Mouse (Mus musculus) left cerebral cortex, postnatal 25 days (tissue): ENCODE data around the gene Gmps. TPM values are rescaled to one million over a fixed set of nuclear protein-coding genes. Genes with fewer than 3 reads are reported as not detected.
A peak's percentile ranks its signal among the peaks of the same experiment; 100 is the strongest.

Source experiments
- DNase-seq, 2 experiments: peaks; one replicate each; pipeline ENCODE4 v3.0.0; 2022; ENCODE audit warnings: low spot score in 2 of 2, mixed read lengths in 1 of 2
- intact Hi-C: fragments of 180-260 bp; cut with DNase I; formaldehyde crosslinking; loops from one replicate; pipeline ENCODE4 v1.15.1; 2025
- total RNA-seq, 2 experiments: library from RNA; stranded (reverse); gene quantifications; 2 replicates each; pipeline ENCODE4 v1.2.3; 2021

Gmps gene
- 10 to 100 TPM; 44.1 to 44.9 TPM for total RNA-seq

DNA sequence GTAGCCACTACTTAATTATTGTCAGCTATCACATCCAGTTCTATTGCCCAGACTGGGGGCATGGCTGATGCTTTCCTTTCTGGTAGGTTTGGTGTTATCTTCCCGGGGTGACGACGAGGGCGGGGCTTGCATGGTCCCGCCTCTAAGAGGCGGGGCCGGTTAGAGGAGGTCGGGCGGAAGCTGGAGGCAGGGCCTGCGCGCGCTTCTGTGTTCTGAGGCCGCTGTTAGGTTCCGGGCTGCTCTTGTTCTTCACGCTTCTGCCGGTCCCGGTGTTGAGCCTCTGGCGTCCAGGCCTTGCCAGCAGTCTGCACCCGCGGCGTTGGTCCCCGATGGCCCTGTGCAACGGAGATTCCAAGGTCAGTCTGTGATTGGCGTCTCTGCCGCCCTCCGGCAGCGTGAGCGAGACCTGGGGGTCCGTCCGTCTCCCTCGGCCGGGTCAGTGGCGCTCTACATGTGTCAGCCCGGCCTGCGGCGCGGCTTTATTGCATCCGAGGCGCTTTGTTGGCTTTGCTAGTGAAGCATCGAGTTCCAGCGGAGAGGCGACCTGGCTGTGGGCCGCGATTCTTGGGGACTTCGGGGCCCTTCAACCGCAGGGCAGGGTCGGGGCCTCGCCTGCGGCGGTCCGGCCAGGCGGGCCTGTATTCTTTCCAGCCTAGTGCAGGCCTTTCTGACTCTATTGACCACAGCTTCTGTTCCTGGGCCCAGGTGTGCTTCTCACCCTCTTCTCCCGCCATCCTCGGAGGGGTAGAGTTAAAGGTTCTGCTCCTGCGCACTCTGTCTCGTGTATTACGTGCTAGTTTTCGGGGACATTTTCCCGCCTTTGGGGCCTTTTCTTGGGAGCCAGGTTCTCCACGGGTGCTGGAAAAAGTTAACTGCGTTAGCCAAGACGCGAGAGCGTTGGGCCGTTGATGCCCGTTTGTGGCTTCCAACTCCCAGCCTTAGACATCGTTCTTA lies at the start of gene Gmps:
Gene Gmps, plus strand, starts transcription at position 152 of the 954 bp plus-strand sequence.
- peak; percentile 89 to 94 for DNase-seq
- intact Hi-C loops = loop anchor here (1.0 kb wide), 1 partner anchor 12 kb away; the partner anchor contains the start of gene Slc33a1

DNA sequence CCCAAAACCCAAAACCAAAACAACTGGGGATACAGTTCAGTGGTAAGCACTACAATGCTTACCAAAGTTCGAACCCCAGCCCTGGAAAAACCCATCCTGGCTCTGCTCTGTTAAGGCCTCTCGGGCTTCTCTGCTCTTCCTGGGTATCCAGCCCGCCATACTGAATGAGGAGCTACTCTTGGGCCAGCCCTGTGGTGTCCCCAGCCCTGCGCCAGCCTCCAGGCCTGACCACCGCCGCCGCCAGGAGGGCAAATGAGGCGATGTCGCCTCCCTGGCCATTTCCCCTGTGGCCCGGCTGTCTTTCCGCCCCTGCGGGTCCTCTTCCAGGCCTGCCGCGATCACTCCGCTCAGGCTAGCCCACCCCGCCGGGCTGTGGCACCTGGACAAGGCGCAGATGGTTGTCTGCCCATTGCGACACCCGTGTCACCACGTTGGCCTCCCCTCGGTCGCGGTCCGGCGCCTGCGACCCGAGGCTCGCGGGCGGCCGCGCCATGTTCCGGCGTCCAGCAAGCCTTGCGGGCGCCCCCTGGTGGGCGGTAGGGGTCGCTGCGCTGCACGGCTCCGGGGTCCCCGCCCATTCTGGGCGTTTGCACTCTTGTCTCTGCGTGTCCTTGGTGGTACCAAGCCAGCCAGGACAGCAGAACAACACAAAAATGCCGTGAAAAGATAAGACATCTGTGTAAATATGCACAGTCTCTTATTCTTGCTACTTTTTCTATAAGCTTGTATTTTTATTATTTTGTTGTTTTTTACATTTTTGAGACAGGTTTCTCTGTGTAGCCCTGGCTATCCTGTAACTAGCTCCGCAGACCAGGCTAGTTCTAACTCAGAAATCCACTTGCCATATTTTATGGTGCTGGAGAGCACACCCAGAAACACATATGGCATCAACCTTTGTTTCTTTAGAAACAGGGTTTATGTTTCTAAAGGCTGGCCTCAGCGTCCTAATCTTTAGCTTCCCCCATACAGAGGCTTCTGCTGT lies 46.7 kb upstream of the Gmps start, which contains the start of gene E130311K13Rik:
Gene E130311K13Rik, minus strand, starts transcription at position 595 of the 982 bp plus-strand sequence.
- DNase-seq = peak; percentile 89 to 92
- intact Hi-C loops = loop anchor here (2.0 kb wide), 2 partner anchors 30 to 374 kb away; partner anchors contain the start of gene Plch1

DNA sequence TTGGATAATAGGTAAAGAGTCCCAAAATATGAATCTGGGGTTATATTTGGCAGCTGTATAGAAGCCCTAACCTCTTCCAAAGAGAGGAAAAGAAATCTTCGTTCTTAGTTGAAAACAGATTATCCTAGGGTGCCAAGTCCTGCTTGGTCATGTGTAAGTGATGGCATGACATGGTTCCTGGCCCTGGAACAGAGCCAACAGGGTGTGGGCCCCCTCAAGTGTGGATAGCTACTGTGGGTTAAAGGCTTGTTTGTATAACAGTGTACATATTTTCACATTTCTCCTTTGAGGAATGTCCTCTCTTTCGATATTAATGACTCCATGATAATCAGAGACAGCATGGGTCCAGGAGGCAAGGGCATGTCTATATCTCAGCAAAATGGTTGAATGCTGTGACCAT lies 37.0 kb upstream of the Gmps start:
- intact Hi-C loops = no loop called here
- DNase-seq = no peak

DNA sequence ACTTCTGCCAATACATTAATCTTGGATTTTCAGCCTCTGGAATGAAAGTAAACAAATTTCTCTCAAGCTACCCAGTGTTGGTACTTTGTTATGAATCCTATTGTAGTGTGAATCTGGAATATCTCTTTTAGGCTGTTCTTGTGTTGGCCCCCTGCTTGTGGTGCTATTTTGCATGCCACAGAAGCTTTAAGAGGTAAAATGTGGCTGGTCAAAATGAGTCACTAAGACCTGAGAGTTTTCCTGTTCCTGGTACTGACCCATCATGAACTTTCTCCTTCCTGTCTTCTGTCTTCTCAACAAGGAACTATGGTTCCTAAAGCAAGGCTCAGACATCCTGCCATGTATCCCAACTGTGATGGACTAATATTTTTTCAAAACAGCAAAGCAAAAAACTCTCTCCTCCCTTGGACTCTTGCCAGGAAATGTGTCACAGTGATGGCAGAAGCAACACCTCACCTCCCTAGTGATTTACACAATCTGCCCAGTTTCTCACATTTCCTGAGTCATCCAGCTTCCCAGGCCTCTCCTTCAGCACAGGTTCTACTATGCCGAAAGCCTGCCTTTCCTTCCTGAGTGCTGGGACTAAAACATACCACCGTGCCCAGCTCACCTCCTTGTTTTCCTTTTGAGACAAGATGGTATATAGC lies 34.6 kb upstream of the Gmps start:
- intact Hi-C loops = no loop called here
- DNase-seq = peak; percentile 45 to 84

DNA sequence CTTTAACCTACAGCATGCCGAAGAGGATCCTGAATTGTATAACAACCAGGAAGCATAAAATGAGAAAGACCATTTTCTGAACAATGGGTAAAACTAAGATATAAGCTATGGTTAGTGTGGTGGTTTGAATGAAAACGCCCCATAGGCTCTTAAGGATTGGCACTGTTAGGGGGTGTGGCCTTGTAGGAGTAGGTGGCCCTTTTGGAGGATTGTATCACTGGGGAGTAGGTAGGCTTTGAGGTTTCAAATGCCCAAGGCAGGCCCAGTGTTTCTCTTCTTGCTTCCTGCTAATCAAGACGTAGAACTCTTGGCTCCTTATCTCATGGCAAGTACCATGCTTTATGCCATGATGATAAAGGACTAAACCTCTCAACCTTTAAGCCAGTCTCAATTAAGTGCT lies 26.1 kb upstream of the Gmps start:
- no peak for DNase-seq
- intact Hi-C loops = no loop called here

DNA sequence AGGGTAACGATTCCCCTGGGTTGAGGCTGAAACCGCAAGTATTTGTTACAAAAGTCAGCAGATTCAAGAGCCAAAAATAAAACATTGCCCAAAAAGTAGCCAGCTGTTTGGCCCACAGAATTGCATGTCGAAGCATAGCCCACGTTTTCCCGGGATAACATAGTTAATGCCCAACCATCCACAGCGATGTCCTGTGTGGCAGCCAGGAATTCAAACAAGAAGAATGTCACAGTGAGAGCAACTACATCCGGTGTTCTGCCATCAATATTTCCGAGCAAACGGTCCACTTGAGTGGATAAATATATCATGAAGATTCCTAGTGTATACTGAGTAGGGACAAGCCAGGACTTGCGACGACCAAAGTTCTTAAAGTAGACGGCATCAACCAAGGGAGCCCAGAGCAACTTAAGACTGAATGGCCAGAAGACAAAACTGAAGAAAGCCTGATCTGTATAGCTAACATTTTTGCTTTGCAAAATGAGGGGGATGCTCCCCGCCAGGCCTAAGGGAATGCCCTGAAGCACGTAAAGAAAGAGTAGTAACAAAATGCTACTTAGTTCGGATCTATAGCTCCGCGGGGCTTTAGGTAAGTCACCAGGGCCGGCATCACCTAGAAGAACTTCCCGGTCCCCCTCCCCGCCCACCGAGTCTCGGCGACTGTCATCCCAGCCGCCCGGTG lies 12.3 kb upstream of the Gmps start:
- DNase-seq = peak; percentile 5 to 19
- intact Hi-C loops = loop anchor here (1.0 kb wide), 1 partner anchor 13 kb away; the partner anchor contains the start of gene Gmps

DNA sequence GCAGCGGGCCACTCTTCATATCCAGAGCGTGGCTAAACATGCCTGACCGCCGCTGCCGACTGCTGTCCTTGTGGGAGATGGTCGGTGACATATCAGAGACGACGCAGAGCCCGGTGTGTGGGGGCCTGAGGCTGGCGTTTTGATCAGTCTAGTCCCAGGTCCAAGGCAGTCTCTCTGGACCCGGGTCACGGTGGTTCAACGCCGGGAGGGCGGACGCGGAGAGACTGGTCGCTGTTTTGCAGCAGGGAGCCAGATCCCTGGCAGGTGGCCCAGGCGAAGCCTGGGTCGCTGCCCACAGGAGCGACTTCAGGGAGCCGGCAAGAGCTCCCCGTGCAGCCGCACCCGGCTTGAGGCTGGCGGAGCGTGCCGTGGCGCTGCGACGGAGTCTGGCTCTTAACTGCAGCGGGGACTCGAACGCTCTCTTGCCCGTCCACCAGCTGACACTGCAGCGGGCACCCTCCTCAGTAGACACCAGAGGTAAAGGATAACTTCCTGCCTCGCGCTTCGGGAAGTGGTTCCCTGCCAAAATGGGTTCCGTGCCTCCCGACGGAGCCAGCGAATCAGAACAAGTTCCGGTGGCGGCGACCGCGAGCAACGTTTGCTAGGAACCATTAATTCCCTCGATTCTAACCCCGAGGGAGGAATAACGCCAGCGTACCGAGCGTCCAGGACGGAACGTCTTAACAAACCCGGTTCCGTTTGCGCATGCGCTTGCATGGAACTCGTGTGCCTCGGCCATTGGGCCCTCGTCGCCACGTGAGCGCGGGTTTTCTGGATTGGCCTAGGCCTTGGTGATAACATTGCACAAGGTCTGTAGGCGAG lies 11.6 kb upstream of the Gmps start, which contains the start of gene Slc33a1:
Gene Slc33a1, minus strand, starts transcription at position 669 of the 822 bp plus-strand sequence.
- DNase-seq = peak; percentile 99 to 100
- intact Hi-C loops = loop anchor here (1.0 kb wide), 1 partner anchor 12 kb away; the partner anchor contains the start of gene Gmps

DNA sequence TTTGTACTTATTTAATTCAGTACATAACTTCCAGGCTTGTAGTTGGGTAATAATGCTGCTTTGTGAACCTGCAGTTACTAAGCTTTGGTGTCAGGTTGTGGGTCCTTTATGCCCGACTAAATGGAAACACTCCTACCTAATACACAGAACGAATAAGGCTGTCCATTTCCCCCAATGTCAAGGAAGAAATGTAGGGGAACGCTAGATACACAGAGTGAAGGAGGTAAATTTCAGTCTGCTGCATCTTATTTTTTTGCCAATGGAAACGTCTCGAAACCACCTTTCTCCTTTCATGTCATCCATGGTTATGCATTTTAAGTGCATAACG lies 11.0 kb upstream of the Gmps start:
- no peak for DNase-seq
- intact Hi-C loops = loop anchor here (1.0 kb wide), 1 partner anchor 11 kb away; the partner anchor contains the start of gene Gmps

DNA sequence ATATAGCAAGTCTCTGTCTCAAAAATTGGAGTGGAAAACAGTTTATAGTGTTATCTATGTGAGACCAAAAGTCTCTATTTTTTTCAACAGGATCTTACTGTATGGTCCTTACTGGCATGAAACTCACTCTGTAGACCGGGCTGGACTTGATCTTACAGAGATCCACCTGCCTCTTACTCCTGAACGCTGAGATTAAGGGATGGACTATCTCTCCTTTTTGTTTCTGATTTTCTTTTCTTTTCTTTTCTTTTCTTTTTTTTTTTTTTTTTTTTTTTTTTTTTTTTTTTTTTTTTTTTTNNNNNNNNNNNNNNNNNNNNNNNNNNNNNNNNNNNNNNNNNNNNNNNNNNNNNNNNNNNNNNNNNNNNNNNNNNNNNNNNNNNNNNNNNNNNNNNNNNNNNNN lies 10.0 kb upstream of the Gmps start:
- intact Hi-C loops = no loop called here
- DNase-seq = no peak

DNA sequence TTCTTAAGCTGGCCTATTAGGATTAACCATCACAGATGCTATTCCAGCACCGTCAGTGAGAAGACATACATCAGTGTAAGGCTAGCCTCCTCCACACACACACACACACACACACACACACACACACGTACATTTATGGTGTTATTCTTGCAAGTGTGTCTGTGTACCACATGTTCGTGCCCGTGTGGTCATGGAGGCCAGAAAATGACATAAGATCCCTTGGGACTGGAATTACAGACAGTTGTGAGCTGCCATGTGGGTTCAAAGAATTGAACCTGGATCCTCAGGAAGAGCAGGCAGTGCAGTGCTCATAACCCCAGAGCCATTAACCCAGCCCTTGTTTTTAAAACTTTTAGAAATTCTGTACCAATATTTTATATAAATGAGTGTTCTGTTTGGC lies 2.0 kb downstream of the Gmps start:
- intact Hi-C loops = no loop called here
- DNase-seq = no peak

DNA sequence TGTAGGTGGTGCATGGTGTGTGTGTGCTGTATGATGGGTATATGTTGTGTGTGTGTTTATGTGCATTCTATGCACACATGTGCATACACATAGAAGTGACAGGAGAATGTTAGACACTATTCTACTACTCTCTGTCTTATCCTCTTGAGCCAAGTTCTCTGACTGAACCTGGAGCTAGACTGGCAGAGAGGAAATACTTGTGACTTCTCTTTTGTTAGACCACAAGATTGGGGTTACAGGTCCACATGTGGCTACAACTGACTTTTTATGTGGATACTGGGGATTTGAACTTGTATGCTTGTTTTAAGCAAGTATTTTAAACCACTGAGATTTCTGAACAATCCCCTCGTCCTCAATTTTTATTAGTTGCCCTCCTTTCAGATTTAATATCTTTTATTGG lies 10.8 kb downstream of the Gmps start:
- DNase-seq = no peak
- intact Hi-C loops = loop anchor here (10.0 kb wide), 1 partner anchor 1502 kb away; no protein-coding TSS in a partner anchor

DNA sequence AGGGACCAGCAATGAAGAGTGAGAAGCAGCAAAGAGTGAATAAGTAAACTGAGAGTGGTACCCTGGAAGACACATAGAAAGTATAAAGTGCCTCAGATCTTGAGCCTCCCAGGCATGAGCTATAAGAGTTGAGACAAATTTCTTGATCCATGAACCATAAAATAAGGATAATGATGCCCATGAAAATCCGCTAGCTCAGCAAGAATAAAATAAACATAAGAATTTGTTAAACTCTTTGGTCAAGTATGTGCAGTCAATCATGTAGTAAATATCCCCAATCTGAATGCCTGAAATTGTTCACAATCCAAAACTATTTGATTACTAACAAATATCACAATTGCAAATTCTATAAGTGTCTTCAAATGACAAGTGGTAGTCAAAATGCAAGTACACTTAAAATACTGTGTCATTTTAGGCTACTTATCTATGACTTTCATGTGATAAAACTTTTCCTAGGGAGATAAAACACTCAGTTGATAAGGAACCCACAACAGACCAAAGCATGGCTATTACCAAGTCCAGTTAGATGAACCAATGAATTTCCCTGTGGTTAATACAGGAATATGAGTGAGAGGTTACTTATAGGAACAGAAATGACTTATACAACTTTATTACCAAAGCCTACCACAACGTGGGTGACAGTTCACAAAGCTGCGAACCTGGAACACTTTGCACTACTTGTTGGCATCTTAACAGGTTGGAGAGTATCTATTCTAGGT lies 13.0 kb downstream of the Gmps start:
- intact Hi-C loops = loop anchor here (10.0 kb wide), 1 partner anchor 1504 kb away; no protein-coding TSS in a partner anchor

DNA sequence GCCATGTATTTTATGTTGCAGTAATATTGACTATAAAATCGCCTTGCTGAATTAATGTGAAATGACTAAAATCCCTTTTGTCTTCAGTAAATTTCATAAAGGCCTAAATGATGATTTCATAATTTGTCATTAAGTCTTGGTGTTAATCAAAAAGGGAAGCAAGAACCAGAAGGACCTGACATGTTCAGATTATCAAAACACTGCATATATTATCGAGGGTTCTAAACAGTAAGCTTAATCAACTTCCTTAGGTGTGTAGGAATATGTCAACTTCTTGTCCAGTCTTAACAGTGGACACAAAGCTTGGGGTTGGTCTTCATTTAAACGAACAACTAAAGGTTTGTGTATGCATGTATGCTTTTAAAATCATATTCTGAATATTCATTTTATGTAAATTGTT lies 45.5 kb downstream of the Gmps start:
- DNase-seq = no peak
- intact Hi-C loops = no loop called here

More for the DNA sequence above, 13.0 kb downstream of the Gmps start:
- no peak for DNase-seq

DNA sequence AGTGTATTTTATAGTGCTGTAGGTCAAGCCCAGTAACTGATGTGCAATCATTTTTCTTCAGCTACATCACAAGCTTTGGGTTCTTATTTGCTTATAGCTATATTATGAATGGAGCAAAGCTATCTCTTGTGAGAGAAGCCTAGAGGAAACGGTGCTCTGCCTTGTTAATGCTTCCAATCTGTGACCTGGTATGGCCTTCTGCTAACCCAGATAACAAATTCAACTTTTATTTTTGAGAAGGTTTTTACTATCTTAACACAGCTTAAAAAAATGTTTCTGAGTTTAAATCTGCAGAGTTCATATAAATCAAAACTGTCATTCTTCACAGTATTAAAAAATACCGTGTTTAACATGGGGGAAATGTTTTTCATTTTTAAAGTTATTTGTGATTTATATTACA lies 46.0 kb downstream of the Gmps start:
- intact Hi-C loops = no loop called here
- no peak for DNase-seq

DNA sequence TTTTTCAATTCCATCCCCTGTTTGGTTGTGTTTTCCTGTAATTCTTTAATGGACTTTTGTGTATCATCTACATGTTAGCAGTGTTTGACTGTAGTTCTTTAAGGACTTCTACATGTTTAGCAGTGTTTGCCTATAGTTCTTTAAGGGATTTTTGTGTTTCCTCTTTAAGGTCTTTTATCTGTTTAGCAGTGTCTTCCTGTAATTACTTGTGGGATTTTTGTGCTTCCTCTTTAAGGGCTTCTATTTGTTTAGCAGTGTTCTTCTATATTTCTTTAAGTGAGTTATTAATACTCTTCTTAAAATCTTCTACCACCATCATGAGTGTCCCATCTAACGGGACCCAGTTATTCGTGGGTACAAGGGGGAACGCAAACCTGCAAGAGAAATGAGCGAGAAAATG lies 53.9 kb downstream of the Gmps start:
- no peak for DNase-seq
- intact Hi-C loops = no loop called here

DNA sequence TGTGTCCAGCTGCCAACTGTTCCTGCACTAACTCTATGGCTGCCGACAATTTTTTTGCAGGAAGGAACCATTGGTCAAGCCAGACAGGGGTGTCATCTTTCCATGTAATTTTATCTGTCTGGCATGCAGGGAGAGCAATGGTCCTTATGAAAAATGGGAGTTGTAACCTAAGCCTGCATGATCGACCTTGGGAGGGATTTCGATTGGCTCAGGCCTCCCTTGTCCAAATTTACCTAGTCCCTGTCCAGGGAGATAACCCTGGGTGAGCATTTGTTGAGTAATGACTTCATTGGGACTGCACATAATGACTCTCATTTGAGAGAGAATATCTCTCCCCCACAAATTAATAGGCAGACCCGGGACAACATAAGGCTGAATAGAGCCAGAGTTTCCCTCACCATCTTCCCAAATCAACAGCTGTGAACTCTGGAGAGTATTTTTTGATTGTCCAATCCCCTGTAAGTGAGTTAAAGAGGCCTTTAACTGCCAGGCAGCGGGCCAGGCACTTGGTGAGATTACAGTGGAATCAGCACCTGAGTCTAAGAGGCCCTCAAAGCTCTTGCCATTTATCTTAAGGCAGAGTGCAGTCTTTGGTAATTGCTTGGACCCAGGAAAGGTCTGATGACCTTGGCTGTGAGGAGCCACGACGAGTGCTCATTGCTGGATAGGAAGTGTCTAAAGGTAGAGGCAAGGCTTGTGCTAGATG lies 62.4 kb downstream of the Gmps start:
- intact Hi-C loops = loop anchor here (2.0 kb wide), 2 partner anchors 269 to 753 kb away; no protein-coding TSS in a partner anchor
- no peak for DNase-seq
